Comparison of ENCODE assay signal across 8 mouse cellular contexts in genomic region chr2:124298872-124299271, GRCm38 (mm10).
DNase-seq lines count a peak whose midpoint lies in the region; ATAC-seq and TF ChIP-seq lines count a peak whose summit lies in the region.
"Had no signal": no experiment of that assay in that cellular context is flagged by ENCODE, and none has a peak within 500 bp of the region (broad histone marks: within the 10 kb centered on the region; RNA-seq: fewer than 3 reads in every experiment).

No protein-coding gene starts in this region.

- H3K4me2 ChIP-seq in limb, embryonic 14.5 days (replicated peaks; ENCODE audit: low read depth, low read length, severe bottlenecking), result no peak overlapping the region
- no peak overlapping the region for H3K4me2 ChIP-seq in embryonic facial prominence, embryonic 14.5 days (ENCODE audit: low read depth, low read length)
- no peak overlapping the region for H3K4me2 ChIP-seq in neural tube, embryonic 15.5 days

- no peaks in the 10 kb centered on the region for H3K27me3 ChIP-seq in limb, embryonic 14.5 days (ENCODE audit: control insufficient read depth, insufficient read depth, low read length)
- H3K27me3 ChIP-seq in limb, embryonic 10.5 days (ENCODE audit: low read depth, poor library complexity, severe bottlenecking), result no peaks in the 10 kb centered on the region
- no peaks in the 10 kb centered on the region for H3K27me3 ChIP-seq in embryonic facial prominence, embryonic 14.5 days (replicated peaks; ENCODE audit: control insufficient read depth, insufficient read depth, low read length)
- no peaks in the 10 kb centered on the region for H3K27me3 ChIP-seq in neural tube, embryonic 15.5 days (replicated peaks)
- H3K27me3 ChIP-seq: megakaryocyte, embryonic 14.5 days had no signal

- TF ChIP-seq POLR2A in limb, embryonic 14.5 days (IDR thresholded peaks at IDR 0.05; ENCODE audit: borderline replicate concordance, extremely low read depth, insufficient read depth, insufficient read length), result no peak

- no peak for ATAC-seq in limb, embryonic 14.5 days (ENCODE audit: low FRiP score, low read depth)
- ATAC-seq in embryonic facial prominence, embryonic 14.5 days (ENCODE audit: low read depth), result peak; percentile 74; the same call in 1 of the 2 replicates
- no peak for ATAC-seq in neural tube, embryonic 15.5 days (ENCODE audit: low FRiP score)

- 18% methylated on average over 1 of the region's 1 CpGs for WGBS in limb, embryonic 14.5 days
- 31% methylated on average over 1 of the region's 1 CpGs for WGBS in limb, embryonic 10.5 days
- 29% methylated on average over 1 of the region's 1 CpGs for WGBS in embryonic facial prominence, embryonic 14.5 days
- 78% methylated on average over 1 of the region's 1 CpGs for WGBS in neural tube, embryonic 15.5 days

- H3K9me3 ChIP-seq in limb, embryonic 14.5 days (ENCODE audit: control insufficient read depth, low read length), result no peaks in the 10 kb centered on the region
- H3K9me3 ChIP-seq in limb, embryonic 10.5 days (replicated peaks), result no peaks in the 10 kb centered on the region
- 0 out of 2 replicates have a peak, but pooled peaks cover 2% of the 10 kb centered on the region for H3K9me3 ChIP-seq in embryonic facial prominence, embryonic 14.5 days (ENCODE audit: control insufficient read depth, low read length)
- no peaks in the 10 kb centered on the region; the same call in 1 of the 2 replicates for H3K9me3 ChIP-seq in neural tube, embryonic 15.5 days (replicated peaks)

- no peaks in the 10 kb centered on the region for H3K36me3 ChIP-seq in limb, embryonic 14.5 days (ENCODE audit: control insufficient read depth, insufficient read depth, low read length)
- H3K36me3 ChIP-seq in limb, embryonic 10.5 days, result no peaks in the 10 kb centered on the region
- no peaks in the 10 kb centered on the region for H3K36me3 ChIP-seq in embryonic facial prominence, embryonic 14.5 days (ENCODE audit: control insufficient read depth, insufficient read depth, low read length)
- H3K36me3 ChIP-seq in neural tube, embryonic 15.5 days, result no peaks in the 10 kb centered on the region

- no peaks in the 10 kb centered on the region for H3K4me1 ChIP-seq in limb, embryonic 14.5 days (ENCODE audit: control insufficient read depth, insufficient read depth, low read length)
- H3K4me1 ChIP-seq in limb, embryonic 10.5 days, result no peaks in the 10 kb centered on the region
- H3K4me1 ChIP-seq in embryonic facial prominence, embryonic 14.5 days (ENCODE audit: control insufficient read depth, insufficient read depth, low read length), result peaks cover 4% of the 10 kb centered on the region; the same call in 1 of the 2 replicates
- H3K4me1 ChIP-seq in neural tube, embryonic 15.5 days, result no peaks in the 10 kb centered on the region

- H3K4me3 ChIP-seq in limb, embryonic 14.5 days (replicated peaks; ENCODE audit: low read length), result no peak overlapping the region
- no peak overlapping the region for H3K4me3 ChIP-seq in limb, embryonic 10.5 days
- H3K4me3 ChIP-seq in embryonic facial prominence, embryonic 14.5 days (ENCODE audit: low read depth, low read length), result no peak overlapping the region
- H3K4me3 ChIP-seq in neural tube, embryonic 15.5 days (replicated peaks), result no peak overlapping the region
- H3K4me3 ChIP-seq: megakaryocyte, embryonic 14.5 days had no signal

- no peak overlapping the region for H3K27ac ChIP-seq in limb, embryonic 14.5 days (replicated peaks; ENCODE audit: low read depth, low read length)
- no peak overlapping the region for H3K27ac ChIP-seq in limb, embryonic 10.5 days
- H3K27ac ChIP-seq in embryonic facial prominence, embryonic 14.5 days (replicated peaks; ENCODE audit: low read depth, low read length), result 0 out of 2 replicates have a peak overlapping the region, but pooled peaks have one; percentile 15
- no peak overlapping the region for H3K27ac ChIP-seq in neural tube, embryonic 15.5 days (replicated peaks)

- peak; percentile 42 for DNase-seq in limb, embryonic 14.5 days (ENCODE audit: low spot score)
- DNase-seq in limb, embryonic 10.5 days (ENCODE audit: low spot score), result no peak
- peak; percentile 70 for DNase-seq in embryonic facial prominence, embryonic 14.5 days (ENCODE audit: low spot score)
- peak; percentile 21 for DNase-seq in heart, postnatal 4 days
- DNase-seq in mesoderm, embryonic 11.5 days (ENCODE audit: low read depth, low spot score), result peak; percentile 9
- DNase-seq in spleen, adult 12 weeks (ENCODE audit: low spot score), result no peak

- no peak overlapping the region for H3K9ac ChIP-seq in limb, embryonic 14.5 days (ENCODE audit: low read depth, low read length, severe bottlenecking)
- no peak overlapping the region for H3K9ac ChIP-seq in embryonic facial prominence, embryonic 14.5 days (ENCODE audit: low read depth, low read length)
- no peak overlapping the region for H3K9ac ChIP-seq in neural tube, embryonic 15.5 days (replicated peaks)

Comparison
In these comparisons a context has a peak if more than half of its experiments do, and no peak if none do; other contexts are left out.
1. DNase-seq: peak in limb, embryonic 14.5 days (single experiment), embryonic facial prominence, embryonic 14.5 days (single experiment), heart, postnatal 4 days (single experiment) and mesoderm, embryonic 11.5 days (single experiment); none in limb, embryonic 10.5 days (single experiment) and spleen, adult 12 weeks (single experiment).